Mouse (Mus musculus) spleen, postnatal 0 days (tissue): ENCODE measurements around the gene Fbxl5. TPM values are rescaled to one million over a fixed set of nuclear protein-coding genes. Genes with fewer than 3 reads are reported as not detected.

ENCODE experiments used
- polyA plus RNA-seq: library from polyadenylated mRNA; unstranded; fragments of >200 nt; fragmentation: Nextera tagmentation; extraction: Ambion mirVana; gene quantifications from 2 replicates; pipeline ENCODE4 v1.2.1, GENCODE M21; 2015

Fbxl5 gene
- polyA plus RNA-seq: 24.9 and 28.3 TPM in 2 replicates

GRCm38 (mm10) chr5:43821538-43821937, at the start of gene Fbxl5:
Gene Fbxl5, minus strand, starts transcription at chr5:43821638.

GRCm38 (mm10) chr5:43868253-43868652, 46.8 kb upstream of the Fbxl5 start, which contains the start of gene Cd38:
Gene Cd38, plus strand, starts transcription at chr5:43868553.

GRCm38 (mm10) chr5:43818695-43819094, 2.7 kb downstream of the Fbxl5 start, which contains the start of gene Bst1:
Gene Bst1, plus strand, starts transcription at chr5:43818885.

Other genes starting within 250 kb of the Fbxl5 start
- gene Cc2d2a, start 159.3 kb downstream of the Fbxl5 start, polyA plus RNA-seq: 2.6 and 3.0 TPM in 2 replicates
- gene Bst1, start 2.8 kb downstream of the Fbxl5 start, polyA plus RNA-seq: 12.3 and 15.3 TPM in 2 replicates
- 9.5 and 12.1 TPM in 2 replicates for gene Cd38, start 46.9 kb upstream of the Fbxl5 start, polyA plus RNA-seq
- gene Gm7879, start 91.5 kb upstream of the Fbxl5 start, polyA plus RNA-seq: 0.99 TPM in 1 of 2 replicates, not detected in the other
- 1.6 and 1.7 TPM in 2 replicates for gene Fgfbp1, start 160.1 kb upstream of the Fbxl5 start, polyA plus RNA-seq